Mouse (Mus musculus): Measurements from ENCODE around the gene Tube1. TPM values are rescaled to one million over a fixed set of nuclear protein-coding genes. Genes with fewer than 3 reads are reported as not detected.

The Tube1 gene
- total and polyA plus RNA-seq, 3 experiments, result 11.7 to 16.1 (median 14.6) TPM

DNA sequence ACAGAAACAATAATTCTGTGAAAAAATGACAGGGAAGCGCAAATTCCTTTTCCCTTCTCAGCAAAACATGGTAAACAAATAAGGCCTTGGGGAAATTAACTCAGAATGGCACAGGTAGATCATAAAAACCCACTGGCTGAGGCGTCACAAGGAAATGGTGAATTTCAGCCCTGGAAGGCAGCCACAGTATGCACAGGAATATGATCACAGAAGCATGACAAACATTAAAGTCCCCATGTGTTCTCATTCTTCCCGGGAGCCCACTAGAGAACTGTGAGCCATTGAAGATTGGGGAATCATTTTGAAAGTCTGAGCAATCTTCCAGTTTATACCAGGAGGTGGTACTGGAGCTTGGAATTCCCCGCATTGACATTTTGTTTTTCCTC lies 24.3 kb upstream of the Tube1 start:
- no peak for DNase-seq (ENCODE audit: extremely low read depth)
- no peaks in the 10 kb centered on the region for H3K79me2 ChIP-seq (replicated peaks; ENCODE audit: control insufficient read depth, extremely low read depth, insufficient read depth, poor library complexity, severe bottlenecking)

DNA sequence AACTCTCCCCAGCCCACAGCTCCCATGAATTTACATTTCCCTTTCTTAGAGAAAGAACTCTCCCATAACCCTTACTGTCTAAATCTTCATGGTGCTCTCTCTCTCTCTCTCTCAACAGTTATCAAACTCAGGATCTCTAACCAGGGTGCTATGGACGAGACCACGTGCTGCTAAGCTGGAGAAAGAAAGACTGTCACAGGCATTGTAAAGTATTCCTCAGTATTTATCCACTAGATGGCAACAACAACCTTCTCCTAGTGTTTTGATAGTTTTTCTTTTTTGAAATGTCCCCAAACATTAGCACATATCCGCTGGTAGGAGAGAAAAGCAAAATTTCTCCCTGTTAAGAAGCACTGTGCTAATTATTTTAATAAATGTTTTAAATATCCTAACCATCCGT lies 12.4 kb upstream of the Tube1 start:
- in situ Hi-C loops (cut with MboI; ENCODE audit: low pct_ligation_motif_present, low pct_unique_long_range_greater_than_20kb, low sequenced_read_pairs), result no loop called here
- Histone ChIP-seq H3K9ac (ENCODE audit: insufficient read depth, low read depth) (no peak overlapping the region), H3K79me2 (replicated peaks; ENCODE audit: control insufficient read depth, extremely low read depth, insufficient read depth, poor library complexity, severe bottlenecking) (no peaks in the 10 kb centered on the region), H3K36me3 (replicated peaks in 1 of 2; ENCODE audit: control insufficient read depth in 1 of 2, insufficient read depth in 1 of 2, low read length in 1 of 2) (peaks cover 2 to 7% of the 10 kb centered on the region in 2 experiments), H3K9me3 (replicated peaks; ENCODE audit: low read length) (no peaks in the 10 kb centered on the region), H3K27ac (ENCODE audit: insufficient read depth, low read depth) (no peak overlapping the region), H3K4me1 (ENCODE audit: control insufficient read depth in 1 of 2, insufficient read depth in 2 of 2) (peaks cover 4 to 10% of the 10 kb centered on the region in 2 experiments; a peak in 3 of 4 replicates), H3K4me3 (replicated peaks in 1 of 3; ENCODE audit: low read depth in 2 of 3, low read length in 2 of 3, poor library complexity in 1 of 3) (no peak overlapping the region), H3K4me2 (ENCODE audit: insufficient read depth, low read depth, poor library complexity, severe bottlenecking) (no peak overlapping the region), H3K27me3 (replicated peaks) (no peaks in the 10 kb centered on the region)
- dilution Hi-C loops (cut with MboI; ENCODE audit: extremely low pct_ligation_motif_present, extremely low pct_unique_long_range_greater_than_20kb, low sequenced_read_pairs), result no loop called here
- no peak for DNase-seq (ENCODE audit: extremely low read depth)
- TF ChIP-seq BHLHE40 (IDR thresholded peaks at IDR 0.05; ENCODE audit: low read depth, low read length) (no peak), KAT2A (IDR thresholded peaks at IDR 0.05; ENCODE audit: insufficient replicate concordance, low read length) (no peak), MYC (IDR thresholded peaks at IDR 0.05; ENCODE audit: low read depth, low read length) (0 out of 2 replicates have a peak, but pooled peaks have one; percentile 22), NELFE (IDR thresholded peaks at IDR 0.05; ENCODE audit: low read depth, low read length) (no peak), ZMIZ1 (IDR thresholded peaks at IDR 0.05; ENCODE audit: low read depth, low read length) (no peak), E2F4 (IDR thresholded peaks at IDR 0.05; ENCODE audit: insufficient replicate concordance, low read depth, low read length) (no peak), USF1 (IDR thresholded peaks at IDR 0.05; ENCODE audit: low read depth, low read length) (no peak), RAD21 (IDR thresholded peaks at IDR 0.05; ENCODE audit: low read depth, low read length) (peak; percentile 50), ZNF384 (IDR thresholded peaks at IDR 0.05; ENCODE audit: low read depth, low read length) (no peak), HCFC1 (IDR thresholded peaks at IDR 0.05; ENCODE audit: low read depth, low read length) (no peak), USF2 (conservative IDR thresholded peaks at IDR 0.05; ENCODE audit: low read depth, low read length) (no peak), EP300 (IDR thresholded peaks at IDR 0.05; ENCODE audit: low read length) (no peak), TCF12 (IDR thresholded peaks at IDR 0.05; ENCODE audit: low read depth, low read length) (no peak), MAFK (IDR thresholded peaks at IDR 0.05; ENCODE audit: insufficient replicate concordance, low read length) (no peak), CTCF (conservative IDR thresholded peaks at IDR 0.05 in 1 of 2, IDR thresholded peaks at IDR 0.05 in 1 of 2; ENCODE audit: low read depth in 2 of 2, low read length in 2 of 2) (peak in 1 of 2 experiments; percentile 50; a peak in 2 of 4 replicates), MAX (IDR thresholded peaks at IDR 0.05; ENCODE audit: low read length) (0 out of 2 replicates have a peak, but pooled peaks have one; percentile 23)

More for the DNA sequence above, 24.3 kb upstream of the Tube1 start:
- Histone ChIP-seq H3K27ac (ENCODE audit: insufficient read depth, low read depth) (no peak overlapping the region), H3K4me3 (replicated peaks in 1 of 3; ENCODE audit: low read depth in 2 of 3, low read length in 2 of 3, poor library complexity in 1 of 3) (no peak overlapping the region), H3K4me1 (ENCODE audit: control insufficient read depth in 1 of 2, insufficient read depth in 2 of 2) (peaks cover 0 to 18% of the 10 kb centered on the region in 2 experiments; a peak in 2 of 4 replicates), H3K9me3 (replicated peaks; ENCODE audit: low read length) (no peaks in the 10 kb centered on the region), H3K4me2 (ENCODE audit: insufficient read depth, low read depth, poor library complexity, severe bottlenecking) (no peak overlapping the region), H3K36me3 (replicated peaks in 1 of 2; ENCODE audit: control insufficient read depth in 1 of 2, insufficient read depth in 1 of 2, low read length in 1 of 2) (no peaks in the 10 kb centered on the region), H3K27me3 (replicated peaks) (no peaks in the 10 kb centered on the region), H3K9ac (ENCODE audit: insufficient read depth, low read depth) (no peak overlapping the region)
- TF ChIP-seq USF2 (conservative IDR thresholded peaks at IDR 0.05; ENCODE audit: low read depth, low read length) (no peak), POLR2A (IDR thresholded peaks at IDR 0.05; ENCODE audit: low read depth, low read length) (no peak)
- dilution Hi-C loops (cut with MboI; ENCODE audit: extremely low pct_ligation_motif_present, extremely low pct_unique_long_range_greater_than_20kb, low sequenced_read_pairs) (no loop called here), in situ Hi-C loops (cut with MboI; ENCODE audit: low pct_ligation_motif_present, low pct_unique_long_range_greater_than_20kb, low sequenced_read_pairs) (no loop called here)
